In the genomic region with DNA sequence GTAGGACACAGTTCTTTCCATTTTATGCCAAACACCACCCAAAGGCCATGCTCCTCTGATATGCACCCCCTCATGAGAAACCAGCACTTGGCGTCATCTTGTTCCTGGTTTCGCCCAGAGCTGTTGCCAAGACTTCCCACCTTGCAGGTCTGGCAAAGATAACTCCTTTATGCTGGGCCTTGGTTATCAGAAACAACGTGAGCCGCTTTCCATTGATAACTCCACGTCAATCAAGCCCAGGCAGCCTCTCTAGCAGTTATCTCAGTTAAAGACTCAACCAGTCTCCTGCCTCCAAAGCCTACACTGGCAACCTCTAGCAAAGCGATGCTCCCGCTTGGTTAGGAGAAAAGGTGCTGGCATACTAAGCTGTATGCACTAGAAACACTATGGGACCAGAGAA, we compare ENCODE assay signal across 23 mouse cellular contexts.
DNase-seq lines count a peak whose midpoint lies in the region; ATAC-seq and TF ChIP-seq lines count a peak whose summit lies in the region.
"Had no signal": no experiment of that assay in that cellular context is flagged by ENCODE, and none has a peak within 500 bp of the region (broad histone marks: within the 10 kb centered on the region; RNA-seq: fewer than 3 reads in every experiment).

No protein-coding gene starts in this region.

- ATAC-seq in heart, embryonic 11.5 days (replicated peaks; ENCODE audit: insufficient number of reproducible peaks, low FRiP score, low TSS enrichment), result peak; percentile 58
- peak; percentile 57; the same call in 1 of the 2 replicates for ATAC-seq in stomach, embryonic 15.5 days (ENCODE audit: insufficient read depth, low FRiP score, low read depth)
- no peak for ATAC-seq in stomach, postnatal 0 days (ENCODE audit: low FRiP score, low TSS enrichment)
- ATAC-seq in liver, embryonic 13.5 days (ENCODE audit: low read depth), result peak; percentile 76
- no peak for ATAC-seq in intestine, embryonic 15.5 days
- ATAC-seq in inflammation-experienced regulatory T-cells, adult 6 months, result no peak
- ATAC-seq: forebrain, postnatal 0 days had no signal

- no peak for TF ChIP-seq CTCF in stomach, postnatal 0 days (IDR thresholded peaks at IDR 0.05; ENCODE audit: low read depth)

- no peak overlapping the region for H3K4me2 ChIP-seq in heart, embryonic 11.5 days
- no peak overlapping the region for H3K4me2 ChIP-seq in stomach, embryonic 15.5 days
- no peak overlapping the region for H3K4me2 ChIP-seq in stomach, postnatal 0 days (replicated peaks; ENCODE audit: low read depth)
- peak overlapping the region; percentile 64 for H3K4me2 ChIP-seq in liver, embryonic 13.5 days
- H3K4me2 ChIP-seq in intestine, embryonic 15.5 days (replicated peaks), result no peak overlapping the region
- H3K4me2 ChIP-seq: hindbrain, embryonic 15.5 days; limb, embryonic 12.5 days; midbrain, embryonic 12.5 days had no signal

- no peaks in the 10 kb centered on the region for H3K36me3 ChIP-seq in heart, embryonic 11.5 days (ENCODE audit: control insufficient read depth, insufficient read depth, low read length)
- H3K36me3 ChIP-seq in stomach, embryonic 15.5 days, result no peaks in the 10 kb centered on the region
- H3K36me3 ChIP-seq in stomach, postnatal 0 days (ENCODE audit: control insufficient read depth, insufficient read depth, low read length), result no peaks in the 10 kb centered on the region
- H3K36me3 ChIP-seq in liver, embryonic 13.5 days, result no peaks in the 10 kb centered on the region
- H3K36me3 ChIP-seq in intestine, embryonic 15.5 days, result no peaks in the 10 kb centered on the region
- H3K36me3 ChIP-seq: hindbrain, embryonic 15.5 days; limb, embryonic 12.5 days; midbrain, embryonic 12.5 days had no signal

- no peak overlapping the region for H3K4me3 ChIP-seq in heart, embryonic 11.5 days (ENCODE audit: low read depth, low read length)
- H3K4me3 ChIP-seq in stomach, embryonic 15.5 days (replicated peaks), result no peak overlapping the region
- H3K4me3 ChIP-seq in stomach, postnatal 0 days (ENCODE audit: low read depth, low read length), result no peak overlapping the region
- peak overlapping the region; percentile 26; the same call in 1 of the 2 replicates for H3K4me3 ChIP-seq in liver, embryonic 13.5 days (replicated peaks)
- no peak overlapping the region for H3K4me3 ChIP-seq in intestine, embryonic 15.5 days (replicated peaks)
- H3K4me3 ChIP-seq: hindbrain, embryonic 15.5 days; limb, embryonic 12.5 days; midbrain, embryonic 12.5 days; myocyte had no signal

- no peaks in the 10 kb centered on the region for H3K9me3 ChIP-seq in heart, embryonic 11.5 days (replicated peaks; ENCODE audit: control insufficient read depth, low read length)
- H3K9me3 ChIP-seq in stomach, embryonic 15.5 days, result no peaks in the 10 kb centered on the region
- H3K9me3 ChIP-seq in stomach, postnatal 0 days (ENCODE audit: control insufficient read depth, low read length), result no peaks in the 10 kb centered on the region
- H3K9me3 ChIP-seq in liver, embryonic 13.5 days (replicated peaks), result no peaks in the 10 kb centered on the region
- no peaks in the 10 kb centered on the region for H3K9me3 ChIP-seq in intestine, embryonic 15.5 days
- H3K9me3 ChIP-seq: hindbrain, embryonic 15.5 days; limb, embryonic 12.5 days; midbrain, embryonic 12.5 days had no signal

- no peaks in the 10 kb centered on the region for H3K27me3 ChIP-seq in heart, embryonic 11.5 days (ENCODE audit: control insufficient read depth, insufficient read depth, low read length)
- no peaks in the 10 kb centered on the region for H3K27me3 ChIP-seq in stomach, embryonic 15.5 days (replicated peaks)
- no peaks in the 10 kb centered on the region for H3K27me3 ChIP-seq in stomach, postnatal 0 days (ENCODE audit: control insufficient read depth, insufficient read depth, low read length)
- H3K27me3 ChIP-seq in liver, embryonic 13.5 days, result no peaks in the 10 kb centered on the region
- no peaks in the 10 kb centered on the region for H3K27me3 ChIP-seq in intestine, embryonic 15.5 days (replicated peaks)
- H3K27me3 ChIP-seq: hindbrain, embryonic 15.5 days; limb, embryonic 12.5 days had no signal

- WGBS in heart, embryonic 11.5 days (ENCODE audit: insufficient replicate concordance), result 31% methylated on average over 7 of the region's 7 CpGs
- 67% methylated on average over 7 of the region's 7 CpGs for WGBS in stomach, embryonic 15.5 days
- 66% methylated on average over 7 of the region's 7 CpGs for WGBS in stomach, postnatal 0 days
- 9% methylated on average over 7 of the region's 7 CpGs for WGBS in liver, embryonic 13.5 days (ENCODE audit: insufficient replicate concordance)
- 69% methylated on average over 7 of the region's 7 CpGs for WGBS in intestine, embryonic 15.5 days

- 0 out of 2 replicates have a peak overlapping the region, but pooled peaks have one; percentile 36 for H3K27ac ChIP-seq in heart, embryonic 11.5 days (ENCODE audit: low read depth, low read length)
- no peak overlapping the region for H3K27ac ChIP-seq in stomach, embryonic 15.5 days
- H3K27ac ChIP-seq in stomach, postnatal 0 days (replicated peaks), result no peak overlapping the region
- peak overlapping the region; percentile 98 for H3K27ac ChIP-seq in liver, embryonic 13.5 days
- no peak overlapping the region for H3K27ac ChIP-seq in intestine, embryonic 15.5 days
- H3K27ac ChIP-seq: hindbrain, embryonic 15.5 days; limb, embryonic 12.5 days; midbrain, embryonic 12.5 days had no signal

- no peak overlapping the region for H3K9ac ChIP-seq in heart, embryonic 11.5 days (ENCODE audit: low read depth, low read length)
- no peak overlapping the region for H3K9ac ChIP-seq in stomach, embryonic 15.5 days
- no peak overlapping the region for H3K9ac ChIP-seq in stomach, postnatal 0 days (ENCODE audit: low read length)
- peak overlapping the region; percentile 67 for H3K9ac ChIP-seq in liver, embryonic 13.5 days
- no peak overlapping the region for H3K9ac ChIP-seq in intestine, embryonic 15.5 days
- H3K9ac ChIP-seq: forebrain, postnatal 0 days; hindbrain, embryonic 15.5 days; limb, embryonic 12.5 days; midbrain, embryonic 12.5 days had no signal

- no peak for DNase-seq in heart, adult 8-10 months (ENCODE audit: low spot score)
- DNase-seq in stomach, postnatal 0 days (ENCODE audit: low spot score), result no peak
- peak; percentile 81 for DNase-seq in liver, embryonic 13.5 days
- no peak for DNase-seq in Muller cell, postnatal 12 days (ENCODE audit: inconsistent ontology term)
- DNase-seq: cerebellum, adult 2 months; embryo, embryonic 11 days; forebrain, postnatal 0 days; gastrocnemius, postnatal 10 days; heart, postnatal 10 days; kidney, adult 2 months; kidney, postnatal 36 days; layer of hippocampus, postnatal 36 days; lung, postnatal 10 days; retina, postnatal 1 day; thymus, postnatal 36 days had no signal

- TF ChIP-seq EP300 in stomach, postnatal 0 days (optimal IDR thresholded peaks at IDR 0.05), result no peak

- peaks cover 29% of the 10 kb centered on the region for H3K4me1 ChIP-seq in heart, embryonic 11.5 days (ENCODE audit: control insufficient read depth, insufficient read depth, low read length)
- peaks cover 13% of the 10 kb centered on the region for H3K4me1 ChIP-seq in stomach, embryonic 15.5 days
- no peaks in the 10 kb centered on the region for H3K4me1 ChIP-seq in stomach, postnatal 0 days (replicated peaks; ENCODE audit: control insufficient read depth, insufficient read depth)
- H3K4me1 ChIP-seq in liver, embryonic 13.5 days (replicated peaks), result peaks cover 99% of the 10 kb centered on the region
- H3K4me1 ChIP-seq in intestine, embryonic 15.5 days (replicated peaks), result peaks cover 22% of the 10 kb centered on the region
- H3K4me1 ChIP-seq: hindbrain, embryonic 15.5 days had no signal

Comparison
In these comparisons a context has a peak if more than half of its experiments do, and no peak if none do; other contexts are left out.
1. ATAC-seq: peak in heart, embryonic 11.5 days (single experiment), stomach, embryonic 15.5 days (single experiment) and liver, embryonic 13.5 days (single experiment); none in stomach, postnatal 0 days (single experiment), intestine, embryonic 15.5 days (single experiment) and inflammation-experienced regulatory T-cells, adult 6 months (single experiment).
2. H3K27ac ChIP-seq: peak in heart, embryonic 11.5 days (single experiment) and liver, embryonic 13.5 days (single experiment); none in stomach, embryonic 15.5 days (single experiment), stomach, postnatal 0 days (single experiment) and intestine, embryonic 15.5 days (single experiment).